Mouse (Mus musculus) hindbrain, embryonic 16.5 days (tissue): Measurements from ENCODE around the gene Acta2. TPM values are rescaled to one million over a fixed set of nuclear protein-coding genes. Genes with fewer than 3 reads are reported as not detected.

Source experiments
- ATAC-seq: fragments of 200-750 bp; cut with Nextera tagmentation; 2 replicates; pipeline ENCODE4 v1.8.0; 2017; ENCODE audit warnings: moderate TSS enrichment, moderate library complexity
- H3K27ac ChIP-seq: fragments of 300-500 bp; sonication (generic); 2 replicates; pipeline ENCODE4 v1.5.1; 2014; ENCODE audit warnings: low read depth, mild to moderate bottlenecking, control low read depth, low read length, moderate library complexity
- H3K27me3 ChIP-seq: fragments of 300-500 bp; sonication (generic); replicated peaks from 2 replicates; pipeline ENCODE4 v1.6.1; 2014; ENCODE audit warnings: low read length; ENCODE audit not compliant: control insufficient read depth, insufficient read depth
- H3K36me3 ChIP-seq: fragments of 300-500 bp; sonication (generic); 2 replicates; pipeline ENCODE4 v1.6.1; 2014; ENCODE audit warnings: mild to moderate bottlenecking, low read length, moderate library complexity, mixed read lengths; ENCODE audit not compliant: control insufficient read depth, insufficient read depth
- H3K4me1 ChIP-seq: fragments of 300-500 bp; sonication (generic); 2 replicates; pipeline ENCODE4 v1.6.1; 2014; ENCODE audit warnings: low read depth, low read length; ENCODE audit not compliant: control insufficient read depth, insufficient read depth
- H3K4me2 ChIP-seq: fragments of 300-500 bp; sonication (generic); 2 replicates; pipeline ENCODE4 v1.6.1; 2014; ENCODE audit warnings: mild to moderate bottlenecking, low read length, control low read depth, moderate library complexity
- H3K4me3 ChIP-seq: fragments of 300-500 bp; sonication (generic); 2 replicates; pipeline ENCODE4 v1.5.1; 2014; ENCODE audit warnings: mild to moderate bottlenecking, low read length, control low read depth, moderate library complexity
- H3K9ac ChIP-seq: fragments of 300-500 bp; sonication (generic); 2 replicates; pipeline ENCODE4 v1.6.1; 2014; ENCODE audit warnings: low read depth, mild to moderate bottlenecking, control low read depth, low read length, moderate library complexity
- H3K9me3 ChIP-seq: fragments of 300-500 bp; sonication (generic); 2 replicates; pipeline ENCODE4 v1.6.1; 2014; ENCODE audit warnings: mild to moderate bottlenecking, low read length, moderate library complexity; ENCODE audit not compliant: control insufficient read depth
- WGBS: fragments of 180-500 bp; shearing (Covaris S2); extraction: QIAGEN DNeasy Blood & Tissue Kit; methylation state at CpG from one replicate; pipeline ENCODE4 v1.1.7; 2014; 5-methylcytosine and 5-hydroxymethylcytosine counted together
- polyA plus RNA-seq: library from polyadenylated mRNA; unstranded; fragments of >200 nt; fragmentation: Nextera tagmentation; extraction: Ambion mirVana; gene quantifications from 2 replicates; pipeline ENCODE4 v1.2.1, GENCODE M21; 2015

Gene Acta2
- polyA plus RNA-seq, 1 experiment from 2014 or later: 17.6 TPM

DNA sequence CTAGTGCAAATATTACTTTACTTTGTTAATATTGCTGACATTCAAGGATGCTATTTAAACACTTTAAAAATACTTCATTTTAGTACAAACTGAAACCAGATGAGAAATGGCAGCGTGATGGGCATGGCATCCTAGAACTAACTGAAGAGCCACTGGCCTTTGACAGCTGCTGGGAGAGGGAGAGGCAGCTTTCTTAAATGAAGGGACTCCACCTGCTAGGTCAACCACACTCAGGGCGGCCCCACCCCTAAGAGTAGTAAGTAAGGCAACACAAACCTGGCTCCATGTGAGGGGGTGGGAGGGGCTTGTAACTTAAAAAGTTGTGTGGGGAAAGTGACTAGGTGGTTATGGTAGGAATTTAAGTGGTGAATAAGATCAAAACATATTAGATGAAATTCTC lies 52.7 kb downstream of the Acta2 start:
- H3K27ac ChIP-seq: no peak overlapping the region
- no peaks in the 10 kb centered on the region for H3K36me3 ChIP-seq
- no peak overlapping the region for H3K4me3 ChIP-seq
- no peaks in the 10 kb centered on the region for H3K9me3 ChIP-seq
- no peak overlapping the region for H3K9ac ChIP-seq
- no peak overlapping the region for H3K4me2 ChIP-seq
- no peaks in the 10 kb centered on the region for H3K4me1 ChIP-seq
- H3K27me3 ChIP-seq: no peaks in the 10 kb centered on the region
- 80% methylated on average over 2 of the region's 2 CpGs for WGBS
- ATAC-seq: no peak

DNA sequence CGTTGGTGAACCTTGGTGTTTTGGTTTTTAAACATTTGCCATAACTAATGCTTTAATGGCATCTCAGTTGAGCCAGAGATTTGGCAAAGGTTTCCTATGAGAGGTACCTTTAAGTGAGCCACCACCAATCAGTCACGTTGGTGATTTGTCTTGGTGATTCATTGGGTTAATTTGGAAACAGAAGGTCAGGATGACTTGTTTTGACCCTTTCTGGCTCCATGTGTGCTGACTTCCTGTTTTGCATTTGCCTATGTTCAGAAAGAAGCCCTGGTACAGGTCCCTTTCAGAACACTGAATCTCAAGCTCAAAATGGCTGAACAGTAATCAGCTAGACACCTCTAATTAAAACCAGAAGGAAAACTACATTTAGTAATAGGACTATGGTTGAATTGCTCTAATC lies 55.9 kb downstream of the Acta2 start:
- no peak overlapping the region for H3K4me3 ChIP-seq
- H3K27ac ChIP-seq: no peak overlapping the region
- H3K4me2 ChIP-seq: no peak overlapping the region
- H3K9ac ChIP-seq: no peak overlapping the region
- no peaks in the 10 kb centered on the region for H3K27me3 ChIP-seq
- no peak for ATAC-seq
- WGBS: 73% methylated on average over 2 of the region's 2 CpGs
- H3K9me3 ChIP-seq: no peaks in the 10 kb centered on the region
- no peaks in the 10 kb centered on the region for H3K36me3 ChIP-seq
- no peaks in the 10 kb centered on the region for H3K4me1 ChIP-seq

DNA sequence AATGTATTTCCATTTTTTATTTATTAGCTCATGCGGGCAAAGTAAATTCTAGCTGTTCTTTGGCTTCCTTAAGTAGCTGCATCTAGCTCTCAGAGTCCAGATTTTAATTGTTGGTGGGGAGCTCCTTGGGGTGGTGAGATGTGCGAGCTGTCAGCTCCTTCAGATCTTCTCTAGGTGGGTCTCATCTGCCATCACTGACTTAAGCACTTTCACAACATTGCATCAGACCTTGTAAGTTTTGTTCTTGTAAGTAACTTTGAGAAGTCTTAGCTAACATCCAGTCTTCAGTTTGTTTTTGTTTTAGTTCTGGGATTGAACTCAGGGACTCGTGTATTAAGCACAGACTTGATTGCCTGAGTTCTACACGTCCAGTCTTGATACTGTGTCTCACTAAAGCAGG lies 56.5 kb downstream of the Acta2 start:
- Histone ChIP-seq H3K4me3 (no peak overlapping the region), H3K9ac (no peak overlapping the region), H3K36me3 (no peaks in the 10 kb centered on the region), H3K27ac (no peak overlapping the region), H3K9me3 (no peaks in the 10 kb centered on the region), H3K4me1 (peaks cover 2% of the 10 kb centered on the region), H3K27me3 (no peaks in the 10 kb centered on the region), H3K4me2 (no peak overlapping the region)
- ATAC-seq: no peak
- 88% methylated on average over 4 of the region's 4 CpGs for WGBS

DNA sequence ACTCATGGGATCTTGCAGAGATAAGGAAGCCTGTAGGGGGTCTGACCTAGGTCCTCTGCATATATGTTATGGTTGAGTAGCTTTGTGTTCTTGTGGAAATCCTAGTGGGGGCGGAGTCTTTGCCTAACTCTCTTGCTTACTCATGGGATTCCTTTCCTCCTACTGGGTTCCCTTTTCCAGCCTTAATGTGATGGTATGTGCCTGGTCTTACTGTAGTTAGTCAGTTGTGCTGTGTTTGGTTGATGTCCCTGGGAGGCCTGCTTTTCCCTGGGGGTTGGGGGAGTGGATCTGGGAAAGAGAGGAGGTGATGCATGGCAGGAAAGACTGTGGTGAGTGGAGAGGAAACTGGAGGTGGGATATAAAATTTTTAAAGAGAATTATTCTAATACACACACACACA lies 57.3 kb downstream of the Acta2 start:
- Histone ChIP-seq H3K9ac (no peak overlapping the region), H3K27ac (no peak overlapping the region), H3K36me3 (no peaks in the 10 kb centered on the region), H3K9me3 (no peaks in the 10 kb centered on the region), H3K4me3 (no peak overlapping the region), H3K4me2 (no peak overlapping the region), H3K4me1 (peaks cover 6% of the 10 kb centered on the region), H3K27me3 (no peaks in the 10 kb centered on the region)
- ATAC-seq: no peak
- 92% methylated on average over 1 of the region's 1 CpGs for WGBS

DNA sequence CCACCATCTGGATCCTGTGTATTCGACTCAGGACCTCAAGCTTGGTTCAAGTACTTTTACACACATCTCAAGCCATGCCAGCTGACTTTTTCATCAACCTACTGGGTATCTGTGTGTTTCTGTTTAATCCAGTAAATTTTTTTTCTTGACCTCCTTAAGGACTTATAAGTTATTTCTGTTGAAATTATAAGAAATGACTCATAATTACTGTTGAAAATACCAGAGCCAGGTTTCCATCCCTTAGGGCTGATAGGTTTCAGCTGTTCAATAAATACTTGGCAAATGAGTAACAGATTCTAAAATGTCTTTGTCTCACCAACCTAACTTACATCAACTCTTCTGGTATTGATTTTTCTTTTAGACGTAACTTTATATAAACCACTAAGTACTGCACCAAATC lies 60.4 kb downstream of the Acta2 start:
- H3K9ac ChIP-seq: no peak overlapping the region
- H3K4me2 ChIP-seq: no peak overlapping the region
- ATAC-seq: no peak
- H3K27ac ChIP-seq: no peak overlapping the region
- H3K27me3 ChIP-seq: no peaks in the 10 kb centered on the region
- WGBS: 80% methylated on average over 2 of the region's 2 CpGs
- no peaks in the 10 kb centered on the region for H3K36me3 ChIP-seq
- H3K4me1 ChIP-seq: peaks cover 10% of the 10 kb centered on the region
- H3K4me3 ChIP-seq: no peak overlapping the region
- H3K9me3 ChIP-seq: no peaks in the 10 kb centered on the region

DNA sequence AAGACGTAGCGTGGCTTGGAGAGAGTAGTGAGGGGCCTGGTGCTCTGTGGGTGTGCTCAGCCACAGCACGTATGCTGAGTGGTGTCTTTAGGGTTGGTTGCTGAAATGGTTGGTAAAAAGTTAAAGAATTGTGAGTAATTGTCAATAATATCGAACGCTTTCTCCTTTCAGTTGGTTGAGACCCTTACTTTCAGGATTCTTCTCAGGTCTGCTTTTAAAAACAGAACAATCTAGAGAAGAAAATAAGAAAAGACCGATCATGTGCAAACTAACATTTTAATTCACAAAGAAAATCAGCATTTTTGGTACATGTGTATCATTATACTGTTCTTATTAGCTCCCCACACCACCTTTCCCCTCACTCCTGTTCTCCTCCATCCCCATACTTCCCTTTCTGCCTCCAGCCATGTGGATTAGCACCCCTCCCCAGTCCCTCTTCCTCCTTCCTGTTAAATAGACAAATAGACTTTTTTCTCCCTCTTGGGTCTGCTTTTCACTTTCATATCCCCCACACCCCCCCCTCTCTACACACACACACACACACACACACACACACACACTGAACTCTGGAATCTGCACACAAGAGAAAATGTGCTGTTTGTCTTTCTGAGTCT lies 61.2 kb downstream of the Acta2 start:
- Histone ChIP-seq H3K27ac (no peak overlapping the region), H3K4me1 (peaks cover 10% of the 10 kb centered on the region), H3K9me3 (no peaks in the 10 kb centered on the region), H3K27me3 (no peaks in the 10 kb centered on the region), H3K36me3 (no peaks in the 10 kb centered on the region), H3K9ac (no peak overlapping the region), H3K4me3 (peak overlapping the region; percentile 84), H3K4me2 (peak overlapping the region; percentile 64)
- 90% methylated on average over 6 of the region's 6 CpGs for WGBS
- ATAC-seq: no peak

- Histone ChIP-seq H3K9ac (no peak overlapping the region), H3K27me3 (no peaks in the 10 kb centered on the region), H3K36me3 (no peaks in the 10 kb centered on the region), H3K9me3 (no peaks in the 10 kb centered on the region), H3K4me3 (peak overlapping the region; percentile 84), H3K4me2 (peak overlapping the region; percentile 64), H3K4me1 (peaks cover 10% of the 10 kb centered on the region), H3K27ac (no peak overlapping the region)
- no peak for ATAC-seq
- 66% methylated on average over 9 of the region's 9 CpGs for WGBS
Observed at GRCm38 (mm10) chr19:34193683-34194082, 61.7 kb downstream of the Acta2 start.

DNA sequence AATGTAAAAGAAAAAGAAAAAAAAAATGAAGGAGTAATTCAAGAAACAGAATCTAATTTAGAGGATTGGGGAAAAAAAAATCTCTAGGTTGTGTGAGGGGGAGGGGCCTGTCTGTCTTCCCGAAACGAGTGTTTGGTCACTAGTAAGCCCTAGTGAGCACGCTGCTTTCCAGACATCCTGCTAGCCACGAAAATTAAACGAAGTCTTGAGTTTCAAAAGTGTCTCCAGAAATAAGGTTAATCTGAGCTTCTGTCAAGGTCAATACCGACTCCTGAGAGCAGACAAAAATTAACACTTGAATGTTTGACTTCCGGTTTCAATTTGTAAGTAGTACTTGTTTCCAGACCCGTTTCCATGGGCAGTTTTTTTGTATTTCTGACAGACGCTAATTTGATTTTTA lies 62.2 kb downstream of the Acta2 start:
- no peaks in the 10 kb centered on the region for H3K9me3 ChIP-seq
- H3K4me3 ChIP-seq: peak overlapping the region; percentile 84
- no peaks in the 10 kb centered on the region for H3K36me3 ChIP-seq
- H3K27me3 ChIP-seq: no peaks in the 10 kb centered on the region
- H3K27ac ChIP-seq: no peak overlapping the region
- WGBS: 7% methylated on average over 9 of the region's 9 CpGs
- ATAC-seq: no peak
- peak overlapping the region; percentile 92 for H3K9ac ChIP-seq
- H3K4me2 ChIP-seq: peak overlapping the region; percentile 64
- H3K4me1 ChIP-seq: peaks cover 10% of the 10 kb centered on the region

- ATAC-seq: peak; percentile 88
- no peaks in the 10 kb centered on the region for H3K9me3 ChIP-seq
- H3K36me3 ChIP-seq: no peaks in the 10 kb centered on the region
- H3K4me2 ChIP-seq: peak within 1 kb of the TSS; percentile 64
- WGBS: under 1% methylated on average over 62 of the region's 62 CpGs
- no peaks in the 10 kb centered on the region for H3K27me3 ChIP-seq
- H3K4me3 ChIP-seq: peak within 1 kb of the TSS; percentile 84
- peak within 1 kb of the TSS; percentile 91 for H3K27ac ChIP-seq
- H3K9ac ChIP-seq: peak within 1 kb of the TSS; percentile 92
- H3K4me1 ChIP-seq: peaks cover 10% of the 10 kb centered on the region
Observed at GRCm38 (mm10) chr19:34192008-34192963, 63.1 kb downstream of the Acta2 start, which contains the start of gene Stambpl1. Gene Stambpl1 (plus strand): TSS chr19:34192229.
